Mouse (Mus musculus): Measurements from ENCODE around the gene Tnf. TPM values are rescaled to one million over a fixed set of nuclear protein-coding genes. Genes with fewer than 3 reads are reported as not detected.

Tnf gene
- polyA plus RNA-seq, 1 experiment from 2014 or later: 0.47 TPM

GRCm38 (mm10) chr17:35243086-35243485 lies 41.3 kb upstream of the Tnf start:
- Histone ChIP-seq H3K9ac (ENCODE audit: low read depth, low read length) (peak overlapping the region; percentile 99), H3K27me3 (replicated peaks; ENCODE audit: control insufficient read depth, insufficient read depth, low read length) (no peaks in the 10 kb centered on the region), H3K9me3 (ENCODE audit: control insufficient read depth, low read length) (no peaks in the 10 kb centered on the region), H3K27ac (ENCODE audit: low read depth, low read length) (peak overlapping the region; percentile 98), H3K4me3 (ENCODE audit: low read depth, low read length) (peak overlapping the region; percentile 94), H3K4me1 (replicated peaks; ENCODE audit: control insufficient read depth, insufficient read depth, low read length) (peaks cover 29% of the 10 kb centered on the region), H3K36me3 (ENCODE audit: control insufficient read depth, insufficient read depth, low read length) (peaks cover 43% of the 10 kb centered on the region), H3K4me2 (peak overlapping the region; percentile 83)
- ATAC-seq (replicated peaks; ENCODE audit: low FRiP score): no peak
- WGBS: 15% methylated on average over 16 of the region's 16 CpGs
- DNase-seq (ENCODE audit: low spot score): no peak

GRCm38 (mm10) chr17:35242015-35242941 lies 40.5 kb upstream of the Tnf start:
- Histone ChIP-seq H3K4me2 (peak overlapping the region; percentile 83), H3K4me1 (replicated peaks; ENCODE audit: control insufficient read depth, insufficient read depth, low read length) (peaks cover 29% of the 10 kb centered on the region), H3K9ac (ENCODE audit: low read depth, low read length) (peak overlapping the region; percentile 99), H3K4me3 (ENCODE audit: low read depth, low read length) (peak overlapping the region; percentile 94), H3K9me3 (ENCODE audit: control insufficient read depth, low read length) (no peaks in the 10 kb centered on the region), H3K36me3 (ENCODE audit: control insufficient read depth, insufficient read depth, low read length) (peaks cover 36% of the 10 kb centered on the region), H3K27me3 (replicated peaks; ENCODE audit: control insufficient read depth, insufficient read depth, low read length) (no peaks in the 10 kb centered on the region), H3K27ac (ENCODE audit: low read depth, low read length) (peak overlapping the region; percentile 98)
- DNase-seq (ENCODE audit: low spot score) (peak; percentile 64), ATAC-seq (replicated peaks; ENCODE audit: low FRiP score) (peak; percentile 61)
- WGBS: under 1% methylated on average over 55 of the region's 55 CpGs

GRCm38 (mm10) chr17:35241305-35242014 lies 39.7 kb upstream of the Tnf start, which contains the start of gene Ddx39b:
Gene Ddx39b (plus strand): TSS chr17:35241746.
- under 1% methylated on average over 69 of the region's 69 CpGs for WGBS
- Histone ChIP-seq H3K4me2 (peak within 1 kb of the TSS; percentile 83), H3K9ac (ENCODE audit: low read depth, low read length) (peak within 1 kb of the TSS; percentile 99), H3K9me3 (ENCODE audit: control insufficient read depth, low read length) (no peaks in the 10 kb centered on the region), H3K27ac (ENCODE audit: low read depth, low read length) (peak within 1 kb of the TSS; percentile 98), H3K27me3 (replicated peaks; ENCODE audit: control insufficient read depth, insufficient read depth, low read length) (no peaks in the 10 kb centered on the region), H3K4me3 (ENCODE audit: low read depth, low read length) (peak within 1 kb of the TSS; percentile 94), H3K4me1 (replicated peaks; ENCODE audit: control insufficient read depth, insufficient read depth, low read length) (peaks cover 31% of the 10 kb centered on the region), H3K36me3 (ENCODE audit: control insufficient read depth, insufficient read depth, low read length) (peaks cover 28% of the 10 kb centered on the region)
- ATAC-seq (replicated peaks; ENCODE audit: low FRiP score): peak; percentile 87
- DNase-seq (ENCODE audit: low spot score): peak; percentile 96

GRCm38 (mm10) chr17:35240384-35241304 lies 38.8 kb upstream of the Tnf start:
- no peaks in the 10 kb centered on the region for H3K9me3 ChIP-seq (ENCODE audit: control insufficient read depth, low read length)
- DNase-seq (ENCODE audit: low spot score): no peak
- peak overlapping the region; percentile 83 for H3K4me2 ChIP-seq
- peak overlapping the region; percentile 59 for H3K9ac ChIP-seq (ENCODE audit: low read depth, low read length)
- WGBS: 34% methylated on average over 12 of the region's 12 CpGs
- peak overlapping the region; percentile 98 for H3K27ac ChIP-seq (ENCODE audit: low read depth, low read length)
- peaks cover 20% of the 10 kb centered on the region for H3K36me3 ChIP-seq (ENCODE audit: control insufficient read depth, insufficient read depth, low read length)
- H3K27me3 ChIP-seq (replicated peaks; ENCODE audit: control insufficient read depth, insufficient read depth, low read length): no peaks in the 10 kb centered on the region
- H3K4me3 ChIP-seq (ENCODE audit: low read depth, low read length): peak overlapping the region; percentile 94
- H3K4me1 ChIP-seq (replicated peaks; ENCODE audit: control insufficient read depth, insufficient read depth, low read length): peaks cover 34% of the 10 kb centered on the region
- no peak for ATAC-seq (replicated peaks; ENCODE audit: low FRiP score)

GRCm38 (mm10) chr17:35239700-35240099 lies 37.9 kb upstream of the Tnf start:
- H3K4me3 ChIP-seq (ENCODE audit: low read depth, low read length): no peak overlapping the region
- peaks cover 27% of the 10 kb centered on the region for H3K4me1 ChIP-seq (replicated peaks; ENCODE audit: control insufficient read depth, insufficient read depth, low read length)
- ATAC-seq (replicated peaks; ENCODE audit: low FRiP score) (no peak), DNase-seq (ENCODE audit: low spot score) (no peak)
- H3K36me3 ChIP-seq (ENCODE audit: control insufficient read depth, insufficient read depth, low read length): peaks cover 12% of the 10 kb centered on the region
- H3K9ac ChIP-seq (ENCODE audit: low read depth, low read length): no peak overlapping the region
- no peak overlapping the region; the same call in 1 of the 2 replicates for H3K4me2 ChIP-seq
- 76% methylated on average over 5 of the region's 5 CpGs for WGBS
- H3K27ac ChIP-seq (ENCODE audit: low read depth, low read length): no peak overlapping the region
- H3K27me3 ChIP-seq (replicated peaks; ENCODE audit: control insufficient read depth, insufficient read depth, low read length): no peaks in the 10 kb centered on the region
- no peaks in the 10 kb centered on the region for H3K9me3 ChIP-seq (ENCODE audit: control insufficient read depth, low read length)

GRCm38 (mm10) chr17:35237504-35237903 lies 35.7 kb upstream of the Tnf start:
- no peak for ATAC-seq (replicated peaks; ENCODE audit: low FRiP score)
- no peak overlapping the region for H3K9ac ChIP-seq (ENCODE audit: low read depth, low read length)
- DNase-seq (ENCODE audit: low spot score): no peak
- no peak overlapping the region for H3K4me2 ChIP-seq
- H3K4me1 ChIP-seq (replicated peaks; ENCODE audit: control insufficient read depth, insufficient read depth, low read length): peaks cover 21% of the 10 kb centered on the region
- no peaks in the 10 kb centered on the region for H3K27me3 ChIP-seq (replicated peaks; ENCODE audit: control insufficient read depth, insufficient read depth, low read length)
- H3K36me3 ChIP-seq (ENCODE audit: control insufficient read depth, insufficient read depth, low read length): peaks cover 6% of the 10 kb centered on the region; the same call in 1 of the 2 replicates
- WGBS: 91% methylated on average over 12 of the region's 12 CpGs
- H3K4me3 ChIP-seq (ENCODE audit: low read depth, low read length): no peak overlapping the region
- no peaks in the 10 kb centered on the region for H3K9me3 ChIP-seq (ENCODE audit: control insufficient read depth, low read length)
- H3K27ac ChIP-seq (ENCODE audit: low read depth, low read length): no peak overlapping the region

- DNase-seq (ENCODE audit: low spot score) (no peak), ATAC-seq (replicated peaks; ENCODE audit: low FRiP score) (no peak)
- no peak overlapping the region for H3K27ac ChIP-seq (ENCODE audit: low read depth, low read length)
- no peak overlapping the region for H3K4me2 ChIP-seq
- WGBS: 81% methylated on average over 9 of the region's 9 CpGs
- peaks cover 6% of the 10 kb centered on the region; the same call in 1 of the 2 replicates for H3K36me3 ChIP-seq (ENCODE audit: control insufficient read depth, insufficient read depth, low read length)
- no peaks in the 10 kb centered on the region for H3K27me3 ChIP-seq (replicated peaks; ENCODE audit: control insufficient read depth, insufficient read depth, low read length)
- peaks cover 24% of the 10 kb centered on the region for H3K4me1 ChIP-seq (replicated peaks; ENCODE audit: control insufficient read depth, insufficient read depth, low read length)
- H3K9ac ChIP-seq (ENCODE audit: low read depth, low read length): no peak overlapping the region
- no peaks in the 10 kb centered on the region for H3K9me3 ChIP-seq (ENCODE audit: control insufficient read depth, low read length)
- H3K4me3 ChIP-seq (ENCODE audit: low read depth, low read length): no peak overlapping the region
These were observed 35.2 kb upstream of the Tnf start for GRCm38 (mm10) chr17:35236996-35237395.

GRCm38 (mm10) chr17:35236390-35236746 lies 34.6 kb upstream of the Tnf start:
- Histone ChIP-seq H3K4me2 (peak overlapping the region; percentile 79), H3K27me3 (replicated peaks; ENCODE audit: control insufficient read depth, insufficient read depth, low read length) (no peaks in the 10 kb centered on the region), H3K4me1 (replicated peaks; ENCODE audit: control insufficient read depth, insufficient read depth, low read length) (peaks cover 27% of the 10 kb centered on the region), H3K9ac (ENCODE audit: low read depth, low read length) (peak overlapping the region; percentile 88), H3K9me3 (ENCODE audit: control insufficient read depth, low read length) (no peaks in the 10 kb centered on the region), H3K27ac (ENCODE audit: low read depth, low read length) (peak overlapping the region; percentile 95; the same call in 1 of the 2 replicates), H3K36me3 (ENCODE audit: control insufficient read depth, insufficient read depth, low read length) (peaks cover 6% of the 10 kb centered on the region; the same call in 1 of the 2 replicates), H3K4me3 (ENCODE audit: low read depth, low read length) (peak overlapping the region; percentile 71)
- peak; percentile 99 for DNase-seq (ENCODE audit: low spot score)
- WGBS: under 1% methylated on average over 18 of the region's 18 CpGs
- peak; percentile 69 for ATAC-seq (replicated peaks; ENCODE audit: low FRiP score)
